22 mouse cellular contexts compared by ENCODE assay signal in the genomic region with DNA sequence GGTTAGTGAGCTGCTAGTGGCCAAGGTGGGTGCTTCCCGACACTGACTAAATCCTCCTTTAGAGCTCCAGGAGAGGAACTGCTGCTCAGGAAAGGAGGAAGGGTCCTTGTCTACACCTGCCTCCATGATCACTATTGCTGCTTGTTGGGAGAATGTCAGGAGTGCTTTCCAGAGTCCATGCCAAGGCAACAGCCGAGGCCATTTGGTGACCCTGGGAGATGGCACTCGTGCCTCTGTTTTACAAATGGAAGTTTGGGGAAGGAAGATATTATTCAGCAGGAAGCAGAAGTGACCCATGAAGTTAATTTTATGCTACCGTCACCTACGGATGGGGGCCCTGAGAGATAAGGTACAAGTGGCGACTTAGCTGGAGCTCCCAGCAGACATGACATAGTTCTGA. TPM values are rescaled to one million over a fixed set of nuclear protein-coding genes. Genes with fewer than 3 reads are reported as not detected.
DNase-seq lines count a peak whose midpoint lies in the region; ATAC-seq lines count a peak whose summit lies in the region.
"Had no signal": no experiment of that assay in that cellular context is flagged by ENCODE, and none has a peak within 500 bp of the region (broad histone marks: within the 10 kb centered on the region; RNA-seq: fewer than 3 reads in every experiment).

No protein-coding gene starts in this region.

- H3K9me3 ChIP-seq in heart, embryonic 13.5 days = no peaks in the 10 kb centered on the region
- H3K9me3 ChIP-seq in hindbrain, embryonic 10.5 days = no peaks in the 10 kb centered on the region
- no peaks in the 10 kb centered on the region for H3K9me3 ChIP-seq in hindbrain, embryonic 13.5 days
- H3K9me3 ChIP-seq in hindbrain, embryonic 12.5 days (replicated peaks) = no peaks in the 10 kb centered on the region
- H3K9me3 ChIP-seq: embryonic facial prominence, embryonic 10.5 days; forebrain, embryonic 13.5 days had no signal

- H3K4me2 ChIP-seq in heart, embryonic 13.5 days = peak overlapping the region; percentile 41
- H3K4me2 ChIP-seq in hindbrain, embryonic 13.5 days = no peak overlapping the region
- H3K4me2 ChIP-seq in hindbrain, embryonic 12.5 days (replicated peaks) = no peak overlapping the region
- H3K4me2 ChIP-seq: forebrain, embryonic 13.5 days had no signal

- H3K36me3 ChIP-seq in heart, embryonic 13.5 days = no peaks in the 10 kb centered on the region
- no peaks in the 10 kb centered on the region for H3K36me3 ChIP-seq in hindbrain, embryonic 10.5 days
- no peaks in the 10 kb centered on the region for H3K36me3 ChIP-seq in hindbrain, embryonic 13.5 days
- H3K36me3 ChIP-seq in hindbrain, embryonic 12.5 days = no peaks in the 10 kb centered on the region
- H3K36me3 ChIP-seq: embryonic facial prominence, embryonic 10.5 days had no signal

- WGBS in heart, embryonic 13.5 days = 38% methylated on average over 6 of the region's 6 CpGs
- 89% methylated on average over 6 of the region's 6 CpGs for WGBS in hindbrain, embryonic 10.5 days
- WGBS in hindbrain, embryonic 13.5 days = 92% methylated on average over 6 of the region's 6 CpGs
- WGBS in hindbrain, embryonic 12.5 days = 85% methylated on average over 6 of the region's 6 CpGs

- intact Hi-C loops in heart, postnatal 25 days (cut with DNase I) = no loop called here

- 0 out of 2 replicates have a peak, but pooled peaks cover 2% of the 10 kb centered on the region for H3K27me3 ChIP-seq in heart, embryonic 13.5 days (replicated peaks)
- H3K27me3 ChIP-seq in hindbrain, embryonic 10.5 days (ENCODE audit: insufficient read depth, poor library complexity, severe bottlenecking) = 0 out of 2 replicates have a peak, but pooled peaks cover 4% of the 10 kb centered on the region
- 0 out of 2 replicates have a peak, but pooled peaks cover 2% of the 10 kb centered on the region for H3K27me3 ChIP-seq in hindbrain, embryonic 13.5 days
- H3K27me3 ChIP-seq in hindbrain, embryonic 12.5 days = no peaks in the 10 kb centered on the region
- H3K27me3 ChIP-seq: CH12.LX; forebrain, embryonic 13.5 days had no signal

- no peak for ATAC-seq in heart, embryonic 13.5 days (ENCODE audit: extremely low read depth, insufficient number of reproducible peaks, low FRiP score, low TSS enrichment)
- no peak for ATAC-seq in hindbrain, embryonic 13.5 days (ENCODE audit: low FRiP score)
- no peak for ATAC-seq in hindbrain, embryonic 12.5 days (ENCODE audit: low FRiP score)
- ATAC-seq: forebrain, embryonic 13.5 days; hindbrain, embryonic 16.5 days; inflammation-experienced regulatory T-cells, adult 6 months had no signal

- no peak overlapping the region for H3K9ac ChIP-seq in heart, embryonic 13.5 days
- no peak overlapping the region for H3K9ac ChIP-seq in hindbrain, embryonic 13.5 days
- H3K9ac ChIP-seq in hindbrain, embryonic 12.5 days = no peak overlapping the region
- H3K9ac ChIP-seq: forebrain, embryonic 13.5 days had no signal

- DNase-seq in adrenal gland, adult 2 months = peak; percentile 46
- DNase-seq in adrenal gland, postnatal 25 days = no peak
- DNase-seq in heart, postnatal 25 days (ENCODE audit: low spot score) = no peak
- DNase-seq in hindbrain, embryonic 10.5 days (ENCODE audit: low spot score) = no peak
- DNase-seq: cerebellum, adult 11-12 months; cerebellum, adult 9-11 months; gastrocnemius, adult 2 months; gastrocnemius, postnatal 25 days; kidney, adult 8-10 months had no signal

- H3K4me1 ChIP-seq in heart, embryonic 13.5 days = peaks cover 38% of the 10 kb centered on the region
- H3K4me1 ChIP-seq in hindbrain, embryonic 10.5 days (replicated peaks) = peaks cover 17% of the 10 kb centered on the region
- H3K4me1 ChIP-seq in hindbrain, embryonic 13.5 days (replicated peaks) = no peaks in the 10 kb centered on the region
- peaks cover 11% of the 10 kb centered on the region for H3K4me1 ChIP-seq in brown adipose tissue, adult 24 weeks (ENCODE audit: control insufficient read depth, insufficient read depth, insufficient read length, low read length)
- peaks cover 6% of the 10 kb centered on the region for H3K4me1 ChIP-seq in hindbrain, embryonic 12.5 days

- peak overlapping the region; percentile 57 for H3K27ac ChIP-seq in heart, embryonic 13.5 days (replicated peaks)
- H3K27ac ChIP-seq in hindbrain, embryonic 10.5 days = 0 out of 2 replicates have a peak overlapping the region, but pooled peaks have one; percentile 2
- H3K27ac ChIP-seq in hindbrain, embryonic 13.5 days = no peak overlapping the region
- peak overlapping the region; percentile 76 for H3K27ac ChIP-seq in brown adipose tissue, adult 24 weeks (replicated peaks; ENCODE audit: low read depth, low read length)
- no peak overlapping the region for H3K27ac ChIP-seq in hindbrain, embryonic 12.5 days
- H3K27ac ChIP-seq: embryonic facial prominence, embryonic 10.5 days; forebrain, embryonic 13.5 days; gastrocnemius, adult 2 months had no signal

- no peak overlapping the region for H3K4me3 ChIP-seq in heart, embryonic 13.5 days
- no peak overlapping the region for H3K4me3 ChIP-seq in hindbrain, embryonic 10.5 days
- no peak overlapping the region for H3K4me3 ChIP-seq in hindbrain, embryonic 13.5 days
- no peak overlapping the region for H3K4me3 ChIP-seq in brown adipose tissue, adult 24 weeks (ENCODE audit: insufficient read depth, low read depth, low read length)
- H3K4me3 ChIP-seq in hindbrain, embryonic 12.5 days = no peak overlapping the region
- H3K4me3 ChIP-seq: embryonic facial prominence, embryonic 10.5 days; forebrain, embryonic 13.5 days; gastrocnemius, adult 2 months had no signal

RNA-seq across cellular contexts. Expression of a gene that starts 21.7 kb away (rescaled TPM):
- 10 to 100 TPM; 22.4 to 41.5 TPM for total RNA-seq in adrenal gland, adult 2 months (2021)
- 52.3 and 58.9 TPM in 2 replicates for polyA plus RNA-seq in adrenal gland, adult 2 months (2012; rRNA removed)
- total RNA-seq in adrenal gland, postnatal 25 days (2021) = 22.9 and 40.6 TPM in 2 replicates
- polyA plus RNA-seq in heart, embryonic 13.5 days (2015; fragmentation: Nextera tagmentation; extraction: Ambion mirVana) = 5.7 and 6.7 TPM in 2 replicates
- total RNA-seq in heart, postnatal 25 days (2021) = 1 to 10 TPM; 2.1 to 2.7 TPM
- polyA plus RNA-seq in hindbrain, embryonic 10.5 days (2016; fragmentation: Nextera tagmentation; extraction: Ambion mirVana) = 8.1 and 10.2 TPM in 2 replicates
- 9.1 and 10.3 TPM in 2 replicates for polyA plus RNA-seq in hindbrain, embryonic 13.5 days (2015; fragmentation: Nextera tagmentation; extraction: Ambion mirVana)
- polyA plus RNA-seq in brown adipose tissue, adult 24 weeks (2012; ENCODE audit: insufficient read depth, insufficient read length, missing spikeins) = 25.7 and 31.5 TPM in 2 replicates
- 9.0 and 10.3 TPM in 2 replicates for polyA plus RNA-seq in hindbrain, embryonic 12.5 days (2016; fragmentation: Nextera tagmentation; extraction: Ambion mirVana)
- total RNA-seq: hematopoietic stem cell, adult 5-6 weeks had no signal
- polyA plus RNA-seq: inflammation-experienced regulatory T-cells, adult 6 months had no signal

RNA-seq across cellular contexts. Expression of a gene that starts 57.4 kb away (rescaled TPM):
- not detected for total RNA-seq in adrenal gland, adult 2 months (2021)
- not detected in 2 replicates for polyA plus RNA-seq in adrenal gland, adult 2 months (2012; rRNA removed)
- not detected in 2 replicates for total RNA-seq in adrenal gland, postnatal 25 days (2021)
- polyA plus RNA-seq in heart, embryonic 13.5 days (2015; fragmentation: Nextera tagmentation; extraction: Ambion mirVana) = not detected in 2 replicates
- under 1 TPM in 1 of 2 experiments, not detected in 1; 0.08 TPM for total RNA-seq in heart, postnatal 25 days (2021)
- not detected in 2 replicates for polyA plus RNA-seq in hindbrain, embryonic 10.5 days (2016; fragmentation: Nextera tagmentation; extraction: Ambion mirVana)
- 0.10 TPM in 1 of 2 replicates, not detected in the other for polyA plus RNA-seq in hindbrain, embryonic 13.5 days (2015; fragmentation: Nextera tagmentation; extraction: Ambion mirVana)
- not detected in 2 replicates for polyA plus RNA-seq in brown adipose tissue, adult 24 weeks (2012; ENCODE audit: insufficient read depth, insufficient read length, missing spikeins)
- 0.22 TPM in 1 of 2 replicates, not detected in the other for polyA plus RNA-seq in hindbrain, embryonic 12.5 days (2016; fragmentation: Nextera tagmentation; extraction: Ambion mirVana)
- total RNA-seq: adrenal gland, postnatal 14 days; CH12.LX; hematopoietic stem cell, adult 5-6 weeks had no signal
- polyA plus RNA-seq: C2C12; embryonic facial prominence, embryonic 10.5 days; forebrain, embryonic 13.5 days; inflammation-experienced regulatory T-cells, adult 6 months; kidney, embryonic 16.5 days had no signal

Comparison
In these comparisons a context has a peak if more than half of its experiments do, and no peak if none do; other contexts are left out.
1. H3K27ac ChIP-seq: peak in heart, embryonic 13.5 days (single experiment), hindbrain, embryonic 10.5 days (single experiment) and brown adipose tissue, adult 24 weeks (single experiment); none in hindbrain, embryonic 13.5 days (single experiment) and hindbrain, embryonic 12.5 days (single experiment).